Mouse (Mus musculus): Measurements from ENCODE around the gene Ssh2. TPM values are rescaled to one million over a fixed set of nuclear protein-coding genes. Genes with fewer than 3 reads are reported as not detected.
"Not testable (repeated sequence)": the region's sequence is repeated elsewhere in the genome, so short reads cannot be mapped to it uniquely, and the experiment has no call there.

The Ssh2 gene
- polyA plus RNA-seq, 1 experiment from 2014 or later: 8.8 TPM

GRCm38 (mm10) chr11:77240466-77241246 lies 24.6 kb downstream of the Ssh2 start:
- Histone ChIP-seq H3K4me3 (no peak overlapping the region), H3K27me3 (ENCODE audit: low read depth, poor library complexity, severe bottlenecking) (no peaks in the 10 kb centered on the region), H3K27ac (no peak overlapping the region), H3K36me3 (no peaks in the 10 kb centered on the region), H3K9me3 (replicated peaks) (no peaks in the 10 kb centered on the region), H3K4me1 (peaks cover 3% of the 10 kb centered on the region; the same call in 1 of the 2 replicates)
- DNase-seq (ENCODE audit: low spot score): no peak
- whole genome bisulfite sequencing: 92% methylated on average over 7 of the region's 7 CpGs

GRCm38 (mm10) chr11:77242912-77243311 lies 26.8 kb downstream of the Ssh2 start:
- Histone ChIP-seq H3K27me3 (ENCODE audit: low read depth, poor library complexity, severe bottlenecking) (no peaks in the 10 kb centered on the region), H3K9me3 (replicated peaks) (no peaks in the 10 kb centered on the region), H3K4me3 (no peak overlapping the region), H3K27ac (no peak overlapping the region), H3K4me1 (peaks cover 3% of the 10 kb centered on the region; the same call in 1 of the 2 replicates), H3K36me3 (no peaks in the 10 kb centered on the region)
- 66% methylated on average over 2 of the region's 2 CpGs for WGBS
- no peak for DNase-seq (ENCODE audit: low spot score)

GRCm38 (mm10) chr11:77252826-77253225 lies 36.7 kb downstream of the Ssh2 start:
- DNase-seq (ENCODE audit: low spot score): no peak
- 84% methylated on average over 2 of the region's 2 CpGs for WGBS
- Histone ChIP-seq H3K4me3 (no peak overlapping the region), H3K4me1 (no peaks in the 10 kb centered on the region), H3K27ac (no peak overlapping the region), H3K27me3 (ENCODE audit: low read depth, poor library complexity, severe bottlenecking) (no peaks in the 10 kb centered on the region), H3K36me3 (0 out of 2 replicates have a peak, but pooled peaks cover 2% of the 10 kb centered on the region), H3K9me3 (replicated peaks) (no peaks in the 10 kb centered on the region)

GRCm38 (mm10) chr11:77259441-77259840 lies 43.4 kb downstream of the Ssh2 start:
- DNase-seq (ENCODE audit: low spot score): no peak
- Histone ChIP-seq H3K9me3 (replicated peaks) (no peaks in the 10 kb centered on the region), H3K27ac (no peak overlapping the region), H3K4me1 (no peaks in the 10 kb centered on the region), H3K27me3 (ENCODE audit: low read depth, poor library complexity, severe bottlenecking) (no peaks in the 10 kb centered on the region), H3K36me3 (no peaks in the 10 kb centered on the region), H3K4me3 (no peak overlapping the region)
- 64% methylated on average over 2 of the region's 2 CpGs for WGBS

- DNase-seq (ENCODE audit: low spot score): no peak
- no peaks in the 10 kb centered on the region for H3K9me3 ChIP-seq (replicated peaks)
- H3K36me3 ChIP-seq: no peaks in the 10 kb centered on the region
- H3K4me1 ChIP-seq: no peaks in the 10 kb centered on the region
- WGBS: 66% methylated on average over 2 of the region's 2 CpGs
- no peak overlapping the region for H3K27ac ChIP-seq
- no peak overlapping the region for H3K4me3 ChIP-seq
- no peaks in the 10 kb centered on the region for H3K27me3 ChIP-seq (ENCODE audit: low read depth, poor library complexity, severe bottlenecking)
These were observed 51.3 kb downstream of the Ssh2 start for GRCm38 (mm10) chr11:77267401-77267800.

GRCm38 (mm10) chr11:77276000-77276399 lies 59.9 kb downstream of the Ssh2 start:
- no peaks in the 10 kb centered on the region for H3K27me3 ChIP-seq (ENCODE audit: low read depth, poor library complexity, severe bottlenecking)
- WGBS: 92% methylated on average over 2 of the region's 2 CpGs
- no peaks in the 10 kb centered on the region for H3K36me3 ChIP-seq
- DNase-seq (ENCODE audit: low spot score): no peak
- no peak overlapping the region for H3K4me3 ChIP-seq
- H3K9me3 ChIP-seq (replicated peaks): no peaks in the 10 kb centered on the region
- H3K4me1 ChIP-seq: 0 out of 2 replicates have a peak, but pooled peaks cover 3% of the 10 kb centered on the region
- no peak overlapping the region for H3K27ac ChIP-seq

GRCm38 (mm10) chr11:77278538-77278937 lies 62.5 kb downstream of the Ssh2 start:
- not testable (repeated sequence) for H3K4me1 ChIP-seq; H3K36me3 ChIP-seq; DNase-seq (ENCODE audit: low spot score); H3K27me3 ChIP-seq (ENCODE audit: low read depth, poor library complexity, severe bottlenecking); H3K4me3 ChIP-seq; H3K27ac ChIP-seq; H3K9me3 ChIP-seq (replicated peaks)
- 94% methylated on average over 1 of the region's 1 CpGs for WGBS

GRCm38 (mm10) chr11:77280219-77280618 lies 64.1 kb downstream of the Ssh2 start:
- no peak for DNase-seq (ENCODE audit: low spot score)
- Histone ChIP-seq H3K27ac (no peak overlapping the region), H3K4me1 (peaks cover 12% of the 10 kb centered on the region), H3K36me3 (no peaks in the 10 kb centered on the region), H3K4me3 (no peak overlapping the region), H3K27me3 (ENCODE audit: low read depth, poor library complexity, severe bottlenecking) (no peaks in the 10 kb centered on the region), H3K9me3 (replicated peaks) (no peaks in the 10 kb centered on the region)
- 87% methylated on average over 1 of the region's 1 CpGs for WGBS

GRCm38 (mm10) chr11:77291447-77291846 lies 75.4 kb downstream of the Ssh2 start:
- no peak for DNase-seq (ENCODE audit: low spot score)
- Histone ChIP-seq H3K27me3 (ENCODE audit: low read depth, poor library complexity, severe bottlenecking) (no peaks in the 10 kb centered on the region), H3K4me3 (no peak overlapping the region), H3K27ac (no peak overlapping the region), H3K4me1 (no peaks in the 10 kb centered on the region), H3K36me3 (peaks cover 3% of the 10 kb centered on the region; the same call in 1 of the 2 replicates), H3K9me3 (replicated peaks) (no peaks in the 10 kb centered on the region)
- WGBS: 79% methylated on average over 4 of the region's 4 CpGs

GRCm38 (mm10) chr11:77293673-77294072 lies 77.6 kb downstream of the Ssh2 start:
- H3K27ac ChIP-seq; H3K4me3 ChIP-seq; H3K27me3 ChIP-seq (ENCODE audit: low read depth, poor library complexity, severe bottlenecking); DNase-seq (ENCODE audit: low spot score); H3K36me3 ChIP-seq; H3K9me3 ChIP-seq (replicated peaks): not testable (repeated sequence)
- WGBS: 99% methylated on average over 11 of the region's 11 CpGs
- H3K4me1 ChIP-seq: peaks cover 21% of the 10 kb centered on the region

GRCm38 (mm10) chr11:77297246-77297645 lies 81.2 kb downstream of the Ssh2 start:
- Histone ChIP-seq H3K36me3 (peaks cover 3% of the 10 kb centered on the region; the same call in 1 of the 2 replicates), H3K4me1 (peaks cover 23% of the 10 kb centered on the region), H3K27ac (peak overlapping the region; percentile 76), H3K9me3 (replicated peaks) (no peaks in the 10 kb centered on the region), H3K4me3 (no peak overlapping the region), H3K27me3 (ENCODE audit: low read depth, poor library complexity, severe bottlenecking) (no peaks in the 10 kb centered on the region)
- 30% methylated on average over 1 of the region's 1 CpGs for WGBS
- DNase-seq (ENCODE audit: low spot score): peak; percentile 45

GRCm38 (mm10) chr11:77307205-77307604 lies 91.1 kb downstream of the Ssh2 start:
- Histone ChIP-seq H3K4me3 (no peak overlapping the region), H3K4me1 (no peaks in the 10 kb centered on the region), H3K9me3 (replicated peaks) (no peaks in the 10 kb centered on the region), H3K27ac (no peak overlapping the region), H3K36me3 (no peaks in the 10 kb centered on the region), H3K27me3 (ENCODE audit: low read depth, poor library complexity, severe bottlenecking) (no peaks in the 10 kb centered on the region)
- no peak for DNase-seq (ENCODE audit: low spot score)
- WGBS: 93% methylated on average over 3 of the region's 3 CpGs

GRCm38 (mm10) chr11:77308533-77308932 lies 92.4 kb downstream of the Ssh2 start:
- H3K27me3 ChIP-seq (ENCODE audit: low read depth, poor library complexity, severe bottlenecking): no peaks in the 10 kb centered on the region
- DNase-seq (ENCODE audit: low spot score): no peak
- no peak overlapping the region for H3K4me3 ChIP-seq
- no peaks in the 10 kb centered on the region for H3K36me3 ChIP-seq
- H3K27ac ChIP-seq: no peak overlapping the region
- 7% methylated on average over 1 of the region's 1 CpGs for WGBS
- no peaks in the 10 kb centered on the region for H3K4me1 ChIP-seq
- H3K9me3 ChIP-seq (replicated peaks): no peaks in the 10 kb centered on the region

All from limb, embryonic 10.5 days (tissue).